16 mouse cellular contexts compared by ENCODE assay signal in the genomic region with DNA sequence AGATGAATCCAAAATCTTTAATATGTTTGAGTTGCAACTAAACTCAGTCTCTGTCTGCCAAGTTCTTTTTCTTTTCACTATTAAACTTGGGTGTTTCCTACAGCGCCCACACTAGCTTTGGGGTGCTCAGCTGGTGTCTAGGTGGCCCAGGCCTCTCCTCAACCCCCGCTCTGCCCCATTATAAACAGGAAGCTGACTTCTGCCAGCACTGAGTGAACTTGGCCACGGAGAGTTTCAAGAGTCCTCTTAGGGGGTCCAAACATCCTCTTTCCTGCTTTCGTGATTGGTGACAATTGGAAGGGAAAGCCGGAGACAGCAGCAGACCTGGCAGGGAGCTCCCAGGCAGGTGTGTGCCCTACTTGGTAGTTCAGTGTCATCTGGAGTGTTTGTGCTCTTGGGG. TPM values are rescaled to one million over a fixed set of nuclear protein-coding genes. Genes with fewer than 3 reads are reported as not detected.
DNase-seq lines count a peak whose midpoint lies in the region; ATAC-seq and TF ChIP-seq lines count a peak whose summit lies in the region.
"Had no signal": no experiment of that assay in that cellular context is flagged by ENCODE, and none has a peak within 500 bp of the region (broad histone marks: within the 10 kb centered on the region; RNA-seq: fewer than 3 reads in every experiment).

No protein-coding gene starts in this region.

- peak; percentile 34 to 59 for DNase-seq in lung, adult 18-20 months
- no peak for DNase-seq in lung, adult 2 months
- DNase-seq in lung, postnatal 4 days: peak; percentile 62 to 71
- peak; percentile 67 for DNase-seq in thymus, postnatal 4 days
- DNase-seq in hindbrain, embryonic 10.5 days (ENCODE audit: low spot score): no peak
- no peak for DNase-seq in retina, embryonic 14.5 days (ENCODE audit: low spot score)
- DNase-seq: adrenal gland, postnatal 14 days; cerebellum, postnatal 25 days; gastrocnemius, postnatal 25 days had no signal

- peaks cover 17% of the 10 kb centered on the region for H3K4me1 ChIP-seq in lung, adult 2 months (ENCODE audit: control insufficient read depth, insufficient read depth, low read length)
- H3K4me1 ChIP-seq in hindbrain, embryonic 10.5 days (replicated peaks): peaks cover 10% of the 10 kb centered on the region; the same call in 1 of the 2 replicates
- H3K4me1 ChIP-seq: embryonic facial prominence, embryonic 13.5 days had no signal

- 0 out of 2 replicates have a peak, but pooled peaks cover 5% of the 10 kb centered on the region for H3K9me3 ChIP-seq in hindbrain, embryonic 10.5 days
- H3K9me3 ChIP-seq: embryonic facial prominence, embryonic 13.5 days; G1E had no signal

- WGBS in lung, adult 2 months: 23% methylated on average over 5 of the region's 5 CpGs
- 82% methylated on average over 5 of the region's 5 CpGs for WGBS in hindbrain, embryonic 10.5 days

- no peak for TF ChIP-seq CTCF in lung, adult 2 months (IDR thresholded peaks at IDR 0.05; ENCODE audit: insufficient read depth, low read length)

- ATAC-seq in hematopoietic stem cell, adult 5-6 weeks (replicated peaks in 1 of 2; ENCODE audit: insufficient read depth in 1 of 2, low FRiP score in 2 of 2, low TSS enrichment in 1 of 2, low read depth in 1 of 2, poor library complexity in 2 of 2, severe bottlenecking in 2 of 2): peak; percentile 47 to 58; a peak in 3 of 4 replicates
- ATAC-seq: inflammation-experienced regulatory T-cells, adult 6 months; midbrain, embryonic 16.5 days had no signal

- no peak for TF ChIP-seq POLR2A in lung, adult 2 months (IDR thresholded peaks at IDR 0.05; ENCODE audit: borderline replicate concordance, extremely low read depth, low read depth, low read length)

- H3K36me3 ChIP-seq in hindbrain, embryonic 10.5 days: no peaks in the 10 kb centered on the region
- H3K36me3 ChIP-seq: embryonic facial prominence, embryonic 13.5 days; G1E; heart, embryonic 13.5 days had no signal

- no peak overlapping the region for H3K27ac ChIP-seq in hindbrain, embryonic 10.5 days
- H3K27ac ChIP-seq: embryonic facial prominence, embryonic 13.5 days; heart, embryonic 13.5 days; layer of hippocampus, adult 2 months had no signal

- H3K27me3 ChIP-seq in hindbrain, embryonic 10.5 days (ENCODE audit: insufficient read depth, poor library complexity, severe bottlenecking): no peaks in the 10 kb centered on the region
- H3K27me3 ChIP-seq: embryonic facial prominence, embryonic 13.5 days; heart, embryonic 13.5 days had no signal

- H3K4me3 ChIP-seq in lung, adult 2 months (replicated peaks; ENCODE audit: extremely low read depth, low read depth, low read length): no peak overlapping the region
- H3K4me3 ChIP-seq in hindbrain, embryonic 10.5 days: no peak overlapping the region
- H3K4me3 ChIP-seq: embryonic facial prominence, embryonic 13.5 days; heart, embryonic 13.5 days; layer of hippocampus, adult 2 months had no signal

RNA-seq across cellular contexts. Expression of gene Ccnd1, which starts 40.1 kb away (rescaled TPM):
- polyA plus RNA-seq in lung, adult 2 months (2012; rRNA removed): 106 and 138 TPM in 2 replicates
- 19.3 and 21.9 TPM in 2 replicates for total RNA-seq in hematopoietic stem cell, adult 5-6 weeks (2017)
- 166 and 220 TPM in 2 replicates for polyA plus RNA-seq in hindbrain, embryonic 10.5 days (2016; fragmentation: Nextera tagmentation; extraction: Ambion mirVana)
- polyA plus RNA-seq: G1E had no signal

Comparison
In these comparisons a context has a peak if more than half of its experiments do, and no peak if none do; other contexts are left out.
1. DNase-seq: peak in lung, adult 18-20 months (2 of 2), lung, postnatal 4 days (2 of 2) and thymus, postnatal 4 days (single experiment); none in lung, adult 2 months (single experiment), hindbrain, embryonic 10.5 days (single experiment) and retina, embryonic 14.5 days (single experiment).